Mouse (Mus musculus): ENCODE data around the gene Fxyd5. TPM values are rescaled to one million over a fixed set of nuclear protein-coding genes. Genes with fewer than 3 reads are reported as not detected.

The Fxyd5 gene
- polyA plus RNA-seq, 1 experiment from 2014 or later = 50.1 TPM

DNA sequence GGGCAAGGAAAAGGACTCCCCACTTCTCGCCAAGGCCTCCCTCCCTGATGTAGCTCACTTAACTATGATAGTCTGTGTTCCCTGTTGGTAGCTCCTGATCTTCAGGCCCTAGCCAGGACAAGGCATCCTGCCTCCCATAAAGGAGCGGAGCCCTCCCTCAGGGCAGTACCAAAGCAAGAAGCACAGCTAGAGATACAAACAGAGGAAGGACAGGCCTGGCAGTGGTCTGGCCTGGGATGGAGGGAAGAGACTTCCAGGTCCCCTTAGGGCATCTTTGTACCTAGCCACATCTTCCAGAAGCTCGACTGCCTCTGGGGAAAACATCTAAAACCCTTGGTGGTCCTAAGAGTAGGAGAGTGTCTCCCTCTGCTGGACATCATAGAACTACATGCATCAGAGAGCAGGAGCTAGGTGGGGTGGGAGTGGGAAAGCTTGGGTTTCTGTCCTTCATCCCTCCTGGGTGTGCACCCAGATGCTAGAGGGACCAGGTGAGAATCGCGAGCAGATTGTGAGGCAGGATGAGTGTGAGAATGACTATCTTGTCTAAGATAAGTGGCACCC lies 35.7 kb upstream of the Fxyd5 start:
- Histone ChIP-seq H3K9me3 (no peaks in the 10 kb centered on the region), H3K27me3 (no peaks in the 10 kb centered on the region), H3K27ac (no peak overlapping the region), H3K4me3 (no peak overlapping the region), H3K4me2 (no peak overlapping the region), H3K4me1 (peaks cover 22% of the 10 kb centered on the region), H3K36me3 (no peaks in the 10 kb centered on the region), H3K9ac (no peak overlapping the region)
- ATAC-seq (ENCODE audit: borderline replicate concordance, extremely low read depth, low FRiP score, low TSS enrichment) = 0 out of 2 replicates have a peak, but pooled peaks have one; percentile 19
- WGBS = 34% methylated on average over 5 of the region's 5 CpGs

DNA sequence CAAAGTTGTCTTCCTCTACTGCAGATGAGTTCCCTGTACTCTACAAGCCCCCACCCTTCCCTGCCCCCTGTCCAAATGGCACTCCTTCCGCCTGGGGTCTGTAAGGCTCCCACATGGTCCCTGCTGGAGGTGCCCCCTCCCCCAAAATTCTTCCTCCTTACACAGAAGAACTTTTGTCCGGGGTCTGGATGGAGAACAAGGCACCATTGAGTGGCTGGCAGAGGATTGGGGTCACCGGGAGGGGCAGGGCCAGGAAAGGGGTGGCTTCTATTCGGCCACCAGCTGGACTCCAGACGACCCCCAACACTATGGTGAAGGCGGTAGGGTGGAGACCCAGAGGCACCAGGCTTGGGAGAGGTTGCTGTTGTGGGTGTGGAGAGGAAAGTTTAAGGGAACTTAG lies 35.2 kb upstream of the Fxyd5 start:
- H3K4me1 ChIP-seq = peaks cover 25% of the 10 kb centered on the region
- 45% methylated on average over 6 of the region's 6 CpGs for WGBS
- H3K9ac ChIP-seq = no peak overlapping the region
- no peaks in the 10 kb centered on the region for H3K9me3 ChIP-seq
- no peak for ATAC-seq (ENCODE audit: borderline replicate concordance, extremely low read depth, low FRiP score, low TSS enrichment)
- no peaks in the 10 kb centered on the region for H3K27me3 ChIP-seq
- no peak overlapping the region for H3K4me3 ChIP-seq
- no peak overlapping the region for H3K4me2 ChIP-seq
- no peaks in the 10 kb centered on the region for H3K36me3 ChIP-seq
- H3K27ac ChIP-seq = no peak overlapping the region

DNA sequence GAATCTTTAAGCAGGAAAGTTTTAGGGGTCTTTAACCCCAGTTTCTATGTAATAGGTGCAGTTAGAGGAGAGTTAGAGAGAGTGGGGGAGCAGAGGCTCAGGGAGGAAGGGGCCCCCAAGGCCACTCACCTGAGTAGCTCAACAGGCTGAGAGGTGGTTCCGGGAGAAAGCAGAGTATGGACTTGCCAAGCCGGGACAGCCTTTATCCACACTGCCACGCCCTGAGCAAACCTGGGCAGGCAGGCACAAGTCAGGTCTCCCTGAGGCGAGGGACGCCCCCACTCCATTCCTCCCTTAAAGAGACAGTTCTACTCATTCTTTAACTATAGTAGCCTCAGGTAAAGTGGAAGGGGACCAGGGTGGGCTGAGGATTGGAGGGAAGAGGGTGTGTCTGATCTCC lies 34.2 kb upstream of the Fxyd5 start, which contains the start of gene Fxyd3:
Gene Fxyd3 (minus strand): TSS at position 213 of the 400 bp plus-strand sequence.
- H3K4me2 ChIP-seq = peak within 1 kb of the TSS; percentile 26
- peak within 1 kb of the TSS; percentile 2; the same call in 1 of the 2 replicates for H3K27ac ChIP-seq

DNA sequence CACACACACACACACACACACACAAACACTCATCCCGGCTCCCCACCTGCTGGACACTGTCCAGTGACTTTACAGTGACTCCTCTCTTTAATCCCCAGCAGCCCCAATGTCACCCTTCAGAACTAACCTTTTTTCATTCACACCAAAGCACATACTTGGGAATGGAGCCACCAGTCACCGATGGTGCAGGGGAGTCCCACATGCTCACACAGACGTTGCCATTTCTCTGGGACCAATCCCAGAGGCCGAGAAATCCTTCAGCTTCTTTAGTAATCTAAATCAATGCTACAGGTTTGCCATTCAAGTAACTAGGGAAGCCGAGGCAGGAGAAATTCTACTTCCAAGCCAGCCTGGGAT lies 32.4 kb upstream of the Fxyd5 start:
- Histone ChIP-seq H3K27me3 (no peaks in the 10 kb centered on the region), H3K27ac (peak overlapping the region; percentile 36; the same call in 1 of the 2 replicates), H3K9ac (no peak overlapping the region), H3K36me3 (no peaks in the 10 kb centered on the region), H3K4me2 (no peak overlapping the region), H3K9me3 (no peaks in the 10 kb centered on the region), H3K4me1 (peaks cover 30% of the 10 kb centered on the region), H3K4me3 (no peak overlapping the region)
- no peak for ATAC-seq (ENCODE audit: borderline replicate concordance, extremely low read depth, low FRiP score, low TSS enrichment)
- 59% methylated on average over 5 of the region's 5 CpGs for WGBS

More for the DNA sequence above, 34.2 kb upstream of the Fxyd5 start, which contains the start of gene Fxyd3:
- Histone ChIP-seq H3K9me3 (no peaks in the 10 kb centered on the region), H3K9ac (peak within 1 kb of the TSS; percentile 31; the same call in 1 of the 2 replicates), H3K4me1 (peaks cover 30% of the 10 kb centered on the region), H3K4me3 (peak within 1 kb of the TSS; percentile 20), H3K36me3 (no peaks in the 10 kb centered on the region), H3K27me3 (no peaks in the 10 kb centered on the region)
- peak; percentile 56; the same call in 1 of the 2 replicates for ATAC-seq (ENCODE audit: borderline replicate concordance, extremely low read depth, low FRiP score, low TSS enrichment)
- 34% methylated on average over 5 of the region's 5 CpGs for WGBS

DNA sequence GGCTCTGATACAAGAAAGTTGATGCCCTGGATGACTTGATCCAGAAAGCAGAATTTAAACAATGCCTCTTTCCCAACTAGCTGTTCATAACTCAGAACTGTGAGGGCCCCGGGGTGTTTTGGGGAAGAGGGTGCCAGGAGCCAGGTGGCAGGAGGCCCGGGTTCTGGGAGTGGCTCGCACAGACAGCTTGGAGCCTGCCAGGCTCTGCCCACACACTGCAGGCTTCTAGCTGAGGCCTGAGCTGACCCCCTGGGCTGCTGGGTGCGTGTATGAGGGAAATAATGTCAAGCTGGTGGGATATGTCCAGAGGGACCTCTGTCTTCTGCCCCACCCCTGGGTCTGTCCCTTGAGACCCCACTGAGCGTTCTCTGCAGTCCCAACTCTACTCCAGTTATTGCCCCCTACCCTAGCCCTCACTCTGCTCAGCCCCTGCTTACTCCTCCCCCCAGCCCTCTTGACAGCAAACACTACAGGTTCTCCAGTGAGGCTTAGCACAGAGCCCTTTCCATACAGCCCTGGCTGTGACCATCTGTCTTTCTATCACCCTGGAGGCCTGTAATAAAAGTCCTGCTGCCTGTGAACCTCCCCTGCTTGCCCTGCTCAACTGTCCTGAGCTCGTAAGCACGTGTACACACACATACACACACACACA lies 31.9 kb upstream of the Fxyd5 start:
- Histone ChIP-seq H3K9ac (no peak overlapping the region), H3K27ac (peak overlapping the region; percentile 36; the same call in 1 of the 2 replicates), H3K4me2 (no peak overlapping the region), H3K27me3 (no peaks in the 10 kb centered on the region), H3K4me3 (no peak overlapping the region), H3K4me1 (peaks cover 30% of the 10 kb centered on the region), H3K36me3 (no peaks in the 10 kb centered on the region), H3K9me3 (no peaks in the 10 kb centered on the region)
- WGBS = 58% methylated on average over 7 of the region's 7 CpGs
- no peak for ATAC-seq (ENCODE audit: borderline replicate concordance, extremely low read depth, low FRiP score, low TSS enrichment)

DNA sequence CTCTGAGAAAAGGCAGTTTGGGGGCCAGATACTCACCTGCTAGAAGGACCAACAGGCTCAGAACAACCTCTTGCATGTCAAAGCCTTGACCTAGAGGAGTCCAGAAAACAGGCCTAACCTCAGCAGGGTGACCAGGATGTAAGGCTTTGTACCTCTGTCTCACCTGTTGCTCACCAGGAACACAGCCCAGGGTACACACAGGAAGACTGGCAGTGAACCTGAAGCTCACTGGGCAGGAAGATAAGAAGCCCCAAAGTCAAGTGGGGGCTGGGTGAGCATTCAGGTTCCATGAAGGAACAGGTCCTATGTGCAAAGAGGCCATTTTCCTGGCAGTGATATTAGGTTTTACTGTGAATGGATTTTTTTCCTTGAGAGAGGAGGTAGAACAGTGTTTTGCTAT lies 31.3 kb upstream of the Fxyd5 start:
- no peak overlapping the region for H3K4me3 ChIP-seq
- no peaks in the 10 kb centered on the region for H3K27me3 ChIP-seq
- no peaks in the 10 kb centered on the region for H3K9me3 ChIP-seq
- no peak overlapping the region for H3K9ac ChIP-seq
- ATAC-seq (ENCODE audit: borderline replicate concordance, extremely low read depth, low FRiP score, low TSS enrichment) = no peak
- peak overlapping the region; percentile 36; the same call in 1 of the 2 replicates for H3K27ac ChIP-seq
- H3K4me1 ChIP-seq = peaks cover 30% of the 10 kb centered on the region
- H3K4me2 ChIP-seq = no peak overlapping the region
- H3K36me3 ChIP-seq = no peaks in the 10 kb centered on the region

DNA sequence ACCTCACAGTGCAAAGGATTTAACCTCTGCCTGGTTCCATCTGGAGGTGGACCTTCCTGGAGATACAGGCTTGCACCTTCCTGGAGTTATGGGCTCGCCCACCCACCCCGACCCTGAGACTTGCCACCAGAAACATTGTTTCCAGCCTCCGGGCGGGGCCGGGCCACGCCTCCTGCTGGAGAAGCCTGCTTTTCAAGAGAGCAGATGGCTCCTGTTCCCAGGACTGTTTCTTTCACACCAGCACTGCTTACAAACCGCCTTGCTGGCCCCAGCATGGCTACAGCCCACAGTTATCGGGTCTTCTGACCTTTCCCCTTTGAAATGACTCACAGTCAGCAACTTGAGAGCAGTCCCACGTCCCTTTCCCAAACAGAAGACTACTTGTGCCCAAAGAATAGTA lies 30.0 kb upstream of the Fxyd5 start:
- no peak overlapping the region for H3K9ac ChIP-seq
- H3K36me3 ChIP-seq = no peaks in the 10 kb centered on the region
- WGBS = 43% methylated on average over 9 of the region's 9 CpGs
- no peak overlapping the region for H3K4me3 ChIP-seq
- H3K27ac ChIP-seq = no peak overlapping the region
- H3K4me1 ChIP-seq = peaks cover 36% of the 10 kb centered on the region
- no peaks in the 10 kb centered on the region for H3K27me3 ChIP-seq
- H3K9me3 ChIP-seq = no peaks in the 10 kb centered on the region
- ATAC-seq (ENCODE audit: borderline replicate concordance, extremely low read depth, low FRiP score, low TSS enrichment) = no peak
- no peak overlapping the region for H3K4me2 ChIP-seq

DNA sequence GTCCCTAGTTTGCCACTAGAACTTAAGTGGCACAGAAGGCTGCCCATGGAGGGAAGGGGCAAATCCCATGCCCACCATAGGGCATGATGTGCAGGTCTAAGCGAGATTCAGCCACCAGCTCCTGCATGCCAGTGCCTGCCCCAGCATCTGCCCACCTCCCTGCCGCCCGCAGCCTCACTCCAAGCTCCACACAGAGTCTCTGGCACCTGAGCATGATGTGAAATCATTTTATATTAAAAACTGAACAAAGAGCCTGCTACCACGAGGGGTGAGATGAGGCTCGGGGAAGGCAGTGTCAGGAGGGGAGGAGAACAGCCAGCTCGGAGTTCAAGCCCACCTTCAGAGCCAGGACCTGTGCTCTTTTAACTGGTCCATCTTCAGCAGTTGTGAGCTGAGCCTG lies 28.0 kb upstream of the Fxyd5 start:
- H3K27ac ChIP-seq = no peak overlapping the region
- no peak overlapping the region for H3K4me3 ChIP-seq
- no peaks in the 10 kb centered on the region for H3K9me3 ChIP-seq
- WGBS = 73% methylated on average over 6 of the region's 6 CpGs
- H3K4me1 ChIP-seq = peaks cover 28% of the 10 kb centered on the region
- H3K36me3 ChIP-seq = no peaks in the 10 kb centered on the region
- no peak for ATAC-seq (ENCODE audit: borderline replicate concordance, extremely low read depth, low FRiP score, low TSS enrichment)
- H3K9ac ChIP-seq = no peak overlapping the region
- H3K27me3 ChIP-seq = no peaks in the 10 kb centered on the region
- no peak overlapping the region for H3K4me2 ChIP-seq

DNA sequence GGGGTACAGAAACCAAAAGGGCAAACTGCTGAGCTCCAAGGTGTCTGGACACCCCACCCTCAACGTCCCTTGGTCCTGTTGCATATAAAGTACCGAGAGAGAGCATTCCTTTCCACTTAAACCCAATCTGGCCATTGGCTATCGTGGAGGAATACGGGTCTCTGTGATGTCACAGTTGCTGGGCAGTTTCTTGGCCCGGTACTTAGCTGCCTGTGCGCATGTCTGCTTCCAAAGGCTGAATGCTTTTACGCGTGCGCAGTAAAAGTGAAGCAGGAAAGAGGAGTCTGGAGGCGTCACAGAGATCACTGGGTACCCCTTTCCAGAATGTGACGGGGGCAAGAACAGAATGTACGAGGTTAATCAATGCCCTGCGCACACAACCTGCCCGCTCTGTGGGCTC lies 27.2 kb upstream of the Fxyd5 start:
- no peaks in the 10 kb centered on the region for H3K27me3 ChIP-seq
- 80% methylated on average over 14 of the region's 14 CpGs for WGBS
- H3K9me3 ChIP-seq = no peaks in the 10 kb centered on the region
- H3K4me2 ChIP-seq = no peak overlapping the region
- ATAC-seq (ENCODE audit: borderline replicate concordance, extremely low read depth, low FRiP score, low TSS enrichment) = no peak
- no peaks in the 10 kb centered on the region for H3K36me3 ChIP-seq
- H3K4me1 ChIP-seq = peaks cover 28% of the 10 kb centered on the region
- H3K4me3 ChIP-seq = no peak overlapping the region
- H3K9ac ChIP-seq = no peak overlapping the region
- no peak overlapping the region for H3K27ac ChIP-seq

DNA sequence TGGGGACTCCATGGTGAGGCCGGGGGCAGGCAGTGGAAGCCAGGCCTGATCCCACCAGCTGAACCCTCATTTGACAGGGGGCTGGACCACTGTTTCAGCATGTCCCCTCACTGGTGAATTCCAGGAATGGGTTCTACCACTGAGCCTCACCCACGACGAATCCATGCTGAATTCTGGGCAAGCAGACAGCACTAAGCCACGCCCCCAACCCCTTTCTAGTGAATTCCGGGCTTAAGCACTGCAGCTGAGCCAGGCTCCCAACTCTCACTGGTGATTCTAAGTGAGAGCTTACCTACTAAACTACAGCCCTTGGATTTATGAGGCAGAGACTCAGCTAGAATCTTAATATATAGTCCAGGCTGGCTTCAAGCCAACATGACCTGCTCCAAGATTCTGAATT lies 25.6 kb upstream of the Fxyd5 start:
- Histone ChIP-seq H3K36me3 (no peaks in the 10 kb centered on the region), H3K9ac (no peak overlapping the region), H3K4me1 (peaks cover 16% of the 10 kb centered on the region), H3K27me3 (no peaks in the 10 kb centered on the region), H3K9me3 (no peaks in the 10 kb centered on the region), H3K4me2 (no peak overlapping the region), H3K27ac (0 out of 2 replicates have a peak overlapping the region, but pooled peaks have one; percentile 6), H3K4me3 (no peak overlapping the region)
- 34% methylated on average over 5 of the region's 5 CpGs for WGBS
- peak; percentile 44; the same call in 1 of the 2 replicates for ATAC-seq (ENCODE audit: borderline replicate concordance, extremely low read depth, low FRiP score, low TSS enrichment)

DNA sequence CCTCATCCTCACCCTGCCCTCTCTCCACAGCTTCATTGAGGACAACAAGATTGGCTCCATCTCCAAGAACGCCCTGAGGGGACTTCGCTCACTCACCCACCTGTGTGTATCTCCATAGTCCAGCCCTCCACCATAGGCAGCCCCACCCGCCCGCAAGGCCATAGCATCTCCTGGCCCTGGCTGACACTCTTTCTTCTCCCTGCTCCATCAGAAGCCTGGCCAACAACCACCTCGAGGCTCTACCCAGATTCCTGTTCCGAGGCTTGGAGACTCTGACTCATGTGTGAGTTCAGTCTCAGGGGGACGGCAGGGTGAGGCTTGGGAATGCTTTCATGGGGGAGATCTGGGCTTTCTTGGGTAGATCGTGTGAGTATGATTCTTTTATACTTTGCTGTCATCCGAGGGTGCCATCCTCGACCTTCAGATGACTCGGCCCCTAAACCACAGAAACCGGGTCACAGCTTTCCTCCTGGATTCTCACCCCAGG lies 20.8 kb upstream of the Fxyd5 start:
- no peak for ATAC-seq (ENCODE audit: borderline replicate concordance, extremely low read depth, low FRiP score, low TSS enrichment)
- Histone ChIP-seq H3K4me1 (peaks cover 10% of the 10 kb centered on the region), H3K4me3 (no peak overlapping the region), H3K4me2 (no peak overlapping the region), H3K36me3 (no peaks in the 10 kb centered on the region), H3K27me3 (no peaks in the 10 kb centered on the region), H3K9me3 (no peaks in the 10 kb centered on the region), H3K27ac (no peak overlapping the region), H3K9ac (no peak overlapping the region)
- 83% methylated on average over 12 of the region's 12 CpGs for WGBS

DNA sequence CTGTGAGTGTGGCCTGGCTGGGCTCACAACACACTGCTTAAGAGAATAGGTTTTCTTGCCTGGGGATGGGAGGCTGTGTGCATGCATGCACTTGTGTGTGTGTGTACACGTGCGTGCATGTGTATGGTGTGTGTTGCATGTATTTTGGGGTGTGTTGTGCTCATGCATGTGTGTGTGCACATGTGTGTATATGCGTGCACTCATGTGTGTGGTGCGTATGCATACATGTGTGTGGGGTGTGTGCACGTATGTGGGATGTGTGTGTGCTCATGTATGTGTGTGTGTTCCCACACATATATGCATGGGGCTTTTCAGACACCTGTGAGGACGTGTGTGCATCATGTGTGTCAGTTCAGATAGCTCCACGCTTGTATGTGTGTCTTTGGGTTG lies 18.3 kb upstream of the Fxyd5 start:
- Histone ChIP-seq H3K4me1 (peaks cover 6% of the 10 kb centered on the region; the same call in 1 of the 2 replicates), H3K36me3 (no peaks in the 10 kb centered on the region), H3K27ac (no peak overlapping the region), H3K9ac (no peak overlapping the region), H3K9me3 (no peaks in the 10 kb centered on the region), H3K4me3 (no peak overlapping the region), H3K27me3 (no peaks in the 10 kb centered on the region), H3K4me2 (no peak overlapping the region)
- WGBS = 84% methylated on average over 7 of the region's 7 CpGs
- ATAC-seq (ENCODE audit: borderline replicate concordance, extremely low read depth, low FRiP score, low TSS enrichment) = no peak
